Mouse (Mus musculus): ENCODE data around the gene Foxo3.

Foxo3 gene

GRCm38 (mm10) chr10:42277476-42278306, 1.1 kb upstream of the Foxo3 start:
- in situ Hi-C loops (cut with MboI; ENCODE audit: low sequenced_read_pairs) = no loop called here

GRCm38 (mm10) chr10:42275871-42276501, 569 bp downstream of the Foxo3 start:
- in situ Hi-C loops (cut with MboI; ENCODE audit: low sequenced_read_pairs) = no loop called here

- in situ Hi-C loops (cut with MboI; ENCODE audit: low sequenced_read_pairs) = no loop called here
Observed at GRCm38 (mm10) chr10:42275401-42275870, 1.1 kb downstream of the Foxo3 start.

GRCm38 (mm10) chr10:42274712-42275400, 1.7 kb downstream of the Foxo3 start:
- in situ Hi-C loops (cut with MboI; ENCODE audit: low sequenced_read_pairs) = no loop called here

- in situ Hi-C loops (cut with MboI; ENCODE audit: low sequenced_read_pairs) = no loop called here
Observed at GRCm38 (mm10) chr10:42273760-42274691, 2.5 kb downstream of the Foxo3 start.

- in situ Hi-C loops (cut with MboI; ENCODE audit: low sequenced_read_pairs) = no loop called here
Observed at GRCm38 (mm10) chr10:42273403-42273759, 3.2 kb downstream of the Foxo3 start.

GRCm38 (mm10) chr10:42271454-42272230, 4.9 kb downstream of the Foxo3 start:
- in situ Hi-C loops (cut with MboI; ENCODE audit: low sequenced_read_pairs) = no loop called here

- in situ Hi-C loops (cut with MboI; ENCODE audit: low sequenced_read_pairs) = no loop called here
Observed at GRCm38 (mm10) chr10:42270277-42271083, 6.1 kb downstream of the Foxo3 start.

GRCm38 (mm10) chr10:42269281-42270025, 7.1 kb downstream of the Foxo3 start:
- in situ Hi-C loops (cut with MboI; ENCODE audit: low sequenced_read_pairs) = no loop called here

GRCm38 (mm10) chr10:42267811-42268545, 8.6 kb downstream of the Foxo3 start:
- in situ Hi-C loops (cut with MboI; ENCODE audit: low sequenced_read_pairs) = no loop called here

- in situ Hi-C loops (cut with MboI; ENCODE audit: low sequenced_read_pairs) = no loop called here
Observed at GRCm38 (mm10) chr10:42265021-42265689, 11.4 kb downstream of the Foxo3 start.

- in situ Hi-C loops (cut with MboI; ENCODE audit: low sequenced_read_pairs) = no loop called here
Observed at GRCm38 (mm10) chr10:42264195-42264594, 12.4 kb downstream of the Foxo3 start.

- in situ Hi-C loops (cut with MboI; ENCODE audit: low sequenced_read_pairs) = no loop called here
Observed at GRCm38 (mm10) chr10:42263701-42264100, 12.9 kb downstream of the Foxo3 start.

- in situ Hi-C loops (cut with MboI; ENCODE audit: low sequenced_read_pairs) = no loop called here
Observed at GRCm38 (mm10) chr10:42262061-42262460, 14.5 kb downstream of the Foxo3 start.

GRCm38 (mm10) chr10:42261103-42261502, 15.5 kb downstream of the Foxo3 start:
- in situ Hi-C loops (cut with MboI; ENCODE audit: low sequenced_read_pairs) = no loop called here

GRCm38 (mm10) chr10:42260523-42260922, 16.0 kb downstream of the Foxo3 start:
- in situ Hi-C loops (cut with MboI; ENCODE audit: low sequenced_read_pairs) = no loop called here

GRCm38 (mm10) chr10:42259602-42260001, 17.0 kb downstream of the Foxo3 start:
- in situ Hi-C loops (cut with MboI; ENCODE audit: low sequenced_read_pairs) = no loop called here
